ENCODE assay signal across 20 mouse cellular contexts in genomic region chr5:73235201-73235600, GRCm38 (mm10).
"Had no signal": no experiment of that assay in that cellular context is flagged by ENCODE, and none has a peak within 500 bp of the region (broad histone marks: within the 10 kb centered on the region; RNA-seq: fewer than 3 reads in every experiment).

No protein-coding gene starts in this region.

- H3K4me3 ChIP-seq: layer of hippocampus, adult 2 months; limb, embryonic 12.5 days; liver, embryonic 13.5 days; lung, embryonic 15.5 days; midbrain, embryonic 12.5 days; neural tube, embryonic 12.5 days; stomach, embryonic 15.5 days had no signal

- DNase-seq: kidney, adult 2 months; kidney, postnatal 36 days; liver; liver, embryonic 13.5 days; liver, postnatal 0 days; lung, postnatal 14 days; retina, postnatal 1 day; right cerebral cortex, postnatal 4 days; spleen, adult 18-20 months; thymus, adult 2 months; thymus, postnatal 25 days had no signal

- H3K27me3 ChIP-seq: limb, embryonic 12.5 days; liver, embryonic 13.5 days; lung, embryonic 15.5 days; midbrain, embryonic 12.5 days; neural tube, embryonic 12.5 days; stomach, embryonic 15.5 days had no signal

- ATAC-seq: liver, postnatal 0 days; midbrain, embryonic 16.5 days had no signal

- H3K9me3 ChIP-seq: limb, embryonic 12.5 days; liver, embryonic 13.5 days; lung, embryonic 15.5 days; midbrain, embryonic 12.5 days; neural tube, embryonic 12.5 days; stomach, embryonic 15.5 days had no signal

- H3K9ac ChIP-seq: limb, embryonic 12.5 days; liver, embryonic 13.5 days; liver, postnatal 0 days; lung, embryonic 15.5 days; midbrain, embryonic 12.5 days; stomach, embryonic 15.5 days had no signal

- H3K4me2 ChIP-seq: limb, embryonic 12.5 days; liver, embryonic 13.5 days; lung, embryonic 15.5 days; midbrain, embryonic 12.5 days; neural tube, embryonic 12.5 days; stomach, embryonic 15.5 days had no signal

- H3K27ac ChIP-seq: kidney, postnatal 0 days; layer of hippocampus, adult 2 months; limb, embryonic 12.5 days; liver, embryonic 13.5 days; lung, embryonic 15.5 days; macrophage; midbrain, embryonic 12.5 days; neural tube, embryonic 12.5 days; stomach, embryonic 15.5 days had no signal

- H3K36me3 ChIP-seq: limb, embryonic 12.5 days; liver, embryonic 13.5 days; lung, embryonic 15.5 days; midbrain, embryonic 12.5 days; neural tube, embryonic 12.5 days; stomach, embryonic 15.5 days had no signal
